Mouse (Mus musculus): ENCODE measurements around the gene Dcaf6. TPM values are rescaled to one million over a fixed set of nuclear protein-coding genes. Genes with fewer than 3 reads are reported as not detected.
A peak's percentile ranks its signal among the peaks of the same experiment; 100 is the strongest.

The Dcaf6 gene
- polyA plus RNA-seq, 1 experiment = 73.1 TPM

GRCm38 (mm10) chr1:165464574-165464973 lies 4.3 kb upstream of the Dcaf6 start:
- no peak overlapping the region for H3K27ac ChIP-seq (ENCODE audit: insufficient read depth, low read length)
- no peaks in the 10 kb centered on the region for H3K4me1 ChIP-seq (ENCODE audit: control insufficient read depth, insufficient read depth, low read length)
- no peak for TF ChIP-seq CTCF (IDR thresholded peaks at IDR 0.05; ENCODE audit: extremely low read depth, insufficient read depth, low read length)
- no peak for TF ChIP-seq POLR2A (IDR thresholded peaks at IDR 0.05; ENCODE audit: extremely low read depth, insufficient read depth, low read length)
- H3K4me3 ChIP-seq (ENCODE audit: insufficient read depth, low read length) = no peak overlapping the region

- H3K4me1 ChIP-seq (ENCODE audit: control insufficient read depth, insufficient read depth, low read length) = no peaks in the 10 kb centered on the region
- H3K4me3 ChIP-seq (ENCODE audit: insufficient read depth, low read length) = peak overlapping the region; percentile 7; the same call in 1 of the 2 replicates
- no peak for TF ChIP-seq CTCF (IDR thresholded peaks at IDR 0.05; ENCODE audit: extremely low read depth, insufficient read depth, low read length)
- TF ChIP-seq POLR2A (IDR thresholded peaks at IDR 0.05; ENCODE audit: extremely low read depth, insufficient read depth, low read length) = no peak
- no peak overlapping the region for H3K27ac ChIP-seq (ENCODE audit: insufficient read depth, low read length)
These were observed 2.6 kb upstream of the Dcaf6 start for GRCm38 (mm10) chr1:165462861-165463260.

- no peaks in the 10 kb centered on the region for H3K4me1 ChIP-seq (ENCODE audit: control insufficient read depth, insufficient read depth, low read length)
- no peak for TF ChIP-seq POLR2A (IDR thresholded peaks at IDR 0.05; ENCODE audit: extremely low read depth, insufficient read depth, low read length)
- TF ChIP-seq CTCF (IDR thresholded peaks at IDR 0.05; ENCODE audit: extremely low read depth, insufficient read depth, low read length) = no peak
- H3K27ac ChIP-seq (ENCODE audit: insufficient read depth, low read length) = peak overlapping the region; percentile 57
- H3K4me3 ChIP-seq (ENCODE audit: insufficient read depth, low read length) = peak overlapping the region; percentile 54
These were observed 1.4 kb upstream of the Dcaf6 start for GRCm38 (mm10) chr1:165461681-165462080.

- TF ChIP-seq CTCF (IDR thresholded peaks at IDR 0.05; ENCODE audit: extremely low read depth, insufficient read depth, low read length) = no peak
- TF ChIP-seq POLR2A (IDR thresholded peaks at IDR 0.05; ENCODE audit: extremely low read depth, insufficient read depth, low read length) = peak; percentile 83
- Histone ChIP-seq H3K27ac (ENCODE audit: insufficient read depth, low read length) (peak overlapping the region; percentile 76), H3K4me1 (ENCODE audit: control insufficient read depth, insufficient read depth, low read length) (no peaks in the 10 kb centered on the region), H3K4me3 (ENCODE audit: insufficient read depth, low read length) (peak overlapping the region; percentile 54)
These were observed 614 bp upstream of the Dcaf6 start for GRCm38 (mm10) chr1:165460801-165461377.

- Histone ChIP-seq H3K27ac (ENCODE audit: insufficient read depth, low read length) (no peak overlapping the region), H3K4me3 (ENCODE audit: insufficient read depth, low read length) (peak overlapping the region; percentile 54), H3K4me1 (ENCODE audit: control insufficient read depth, insufficient read depth, low read length) (no peaks in the 10 kb centered on the region)
- TF ChIP-seq CTCF (IDR thresholded peaks at IDR 0.05; ENCODE audit: extremely low read depth, insufficient read depth, low read length) (no peak), POLR2A (IDR thresholded peaks at IDR 0.05; ENCODE audit: extremely low read depth, insufficient read depth, low read length) (no peak)
These were observed 633 bp downstream of the Dcaf6 start for GRCm38 (mm10) chr1:165459503-165460181.

- H3K4me1 ChIP-seq (ENCODE audit: control insufficient read depth, insufficient read depth, low read length) = no peaks in the 10 kb centered on the region
- peak overlapping the region; percentile 54 for H3K4me3 ChIP-seq (ENCODE audit: insufficient read depth, low read length)
- no peak overlapping the region for H3K27ac ChIP-seq (ENCODE audit: insufficient read depth, low read length)
- TF ChIP-seq CTCF (IDR thresholded peaks at IDR 0.05; ENCODE audit: extremely low read depth, insufficient read depth, low read length) = no peak
- no peak for TF ChIP-seq POLR2A (IDR thresholded peaks at IDR 0.05; ENCODE audit: extremely low read depth, insufficient read depth, low read length)
These were observed 1.2 kb downstream of the Dcaf6 start for GRCm38 (mm10) chr1:165459041-165459502.

- no peak overlapping the region for H3K27ac ChIP-seq (ENCODE audit: insufficient read depth, low read length)
- H3K4me1 ChIP-seq (ENCODE audit: control insufficient read depth, insufficient read depth, low read length) = no peaks in the 10 kb centered on the region
- TF ChIP-seq POLR2A (IDR thresholded peaks at IDR 0.05; ENCODE audit: extremely low read depth, insufficient read depth, low read length) (no peak), CTCF (IDR thresholded peaks at IDR 0.05; ENCODE audit: extremely low read depth, insufficient read depth, low read length) (no peak)
- no peak overlapping the region for H3K4me3 ChIP-seq (ENCODE audit: insufficient read depth, low read length)
These were observed 18.6 kb downstream of the Dcaf6 start for GRCm38 (mm10) chr1:165441719-165442118.

GRCm38 (mm10) chr1:165441201-165441600 lies 19.1 kb downstream of the Dcaf6 start:
- no peak for TF ChIP-seq CTCF (IDR thresholded peaks at IDR 0.05; ENCODE audit: extremely low read depth, insufficient read depth, low read length)
- TF ChIP-seq POLR2A (IDR thresholded peaks at IDR 0.05; ENCODE audit: extremely low read depth, insufficient read depth, low read length) = no peak
- Histone ChIP-seq H3K4me3 (ENCODE audit: insufficient read depth, low read length) (no peak overlapping the region), H3K4me1 (ENCODE audit: control insufficient read depth, insufficient read depth, low read length) (no peaks in the 10 kb centered on the region), H3K27ac (ENCODE audit: insufficient read depth, low read length) (no peak overlapping the region)

- no peak overlapping the region for H3K27ac ChIP-seq (ENCODE audit: insufficient read depth, low read length)
- no peak overlapping the region for H3K4me3 ChIP-seq (ENCODE audit: insufficient read depth, low read length)
- no peaks in the 10 kb centered on the region for H3K4me1 ChIP-seq (ENCODE audit: control insufficient read depth, insufficient read depth, low read length)
- no peak for TF ChIP-seq POLR2A (IDR thresholded peaks at IDR 0.05; ENCODE audit: extremely low read depth, insufficient read depth, low read length)
- TF ChIP-seq CTCF (IDR thresholded peaks at IDR 0.05; ENCODE audit: extremely low read depth, insufficient read depth, low read length) = no peak
These were observed 19.5 kb downstream of the Dcaf6 start for GRCm38 (mm10) chr1:165440788-165441187.
